Mouse (Mus musculus) cerebellum, postnatal 10 days (tissue): ENCODE measurements around the gene Otud6a.
"Not testable (repeated sequence)": the region's sequence is repeated elsewhere in the genome, so short reads cannot be mapped to it uniquely, and the experiment has no call there.

Source experiments
- DNase-seq, 2 experiments: peaks; one replicate each; pipeline ENCODE4 v3.0.0; 2021; ENCODE audit warnings: mixed read lengths in 2 of 2

The Otud6a gene

GRCm38 (mm10) chrX:100428693-100429092 is at the start of gene Otud6a:
Gene Otud6a (plus strand): TSS chrX:100429013.
- DNase-seq = no peak

- peak; percentile 79 for DNase-seq
Measured at GRCm38 (mm10) chrX:100389887-100390286, 38.9 kb upstream of the Otud6a start.

- peak; percentile 65 to 72 for DNase-seq
Measured at GRCm38 (mm10) chrX:100392304-100392703, 36.5 kb upstream of the Otud6a start.

- DNase-seq = peak; percentile 12 to 23
Measured at GRCm38 (mm10) chrX:100394223-100394861, 34.5 kb upstream of the Otud6a start.

- peak in 1 of 2 experiments; percentile 6 for DNase-seq
Measured at GRCm38 (mm10) chrX:100395026-100395425, 33.8 kb upstream of the Otud6a start.

- no peak for DNase-seq
Measured at GRCm38 (mm10) chrX:100400900-100401299, 27.9 kb upstream of the Otud6a start.

- DNase-seq = no peak
Measured at GRCm38 (mm10) chrX:100401657-100402056, 27.2 kb upstream of the Otud6a start.

GRCm38 (mm10) chrX:100409245-100409644 is 19.6 kb upstream of the Otud6a start:
- no peak for DNase-seq

GRCm38 (mm10) chrX:100432311-100432710 is 3.5 kb downstream of the Otud6a start:
- no peak for DNase-seq

GRCm38 (mm10) chrX:100442617-100443016 is 13.8 kb downstream of the Otud6a start, which contains the start of gene Awat2:
Gene Awat2 (minus strand): TSS chrX:100442717.
- not testable (repeated sequence) for DNase-seq

GRCm38 (mm10) chrX:100443532-100443931 is 14.7 kb downstream of the Otud6a start:
- no peak for DNase-seq

- no peak for DNase-seq
Measured at GRCm38 (mm10) chrX:100468047-100468446, 39.2 kb downstream of the Otud6a start.

- no peak for DNase-seq
Measured at GRCm38 (mm10) chrX:100470126-100470525, 41.3 kb downstream of the Otud6a start.

GRCm38 (mm10) chrX:100471491-100471890 is 42.7 kb downstream of the Otud6a start:
- DNase-seq = no peak

- DNase-seq = no peak
Measured at GRCm38 (mm10) chrX:100475569-100476223, 46.9 kb downstream of the Otud6a start.
